Mouse (Mus musculus): ENCODE results near the gene Fam198b.

GRCm38 (mm10) chr3:79846633-79847032 lies 37.7 kb upstream of the Fam198b start:
- no peak for TF ChIP-seq CTCF (IDR thresholded peaks at IDR 0.05; ENCODE audit: low read depth)
- TF ChIP-seq EP300 (IDR thresholded peaks at IDR 0.05; ENCODE audit: low read depth) = no peak

Measured in liver, embryonic 14.5 days (tissue).